ENCODE assay signal across 16 mouse cellular contexts in the genomic region with DNA sequence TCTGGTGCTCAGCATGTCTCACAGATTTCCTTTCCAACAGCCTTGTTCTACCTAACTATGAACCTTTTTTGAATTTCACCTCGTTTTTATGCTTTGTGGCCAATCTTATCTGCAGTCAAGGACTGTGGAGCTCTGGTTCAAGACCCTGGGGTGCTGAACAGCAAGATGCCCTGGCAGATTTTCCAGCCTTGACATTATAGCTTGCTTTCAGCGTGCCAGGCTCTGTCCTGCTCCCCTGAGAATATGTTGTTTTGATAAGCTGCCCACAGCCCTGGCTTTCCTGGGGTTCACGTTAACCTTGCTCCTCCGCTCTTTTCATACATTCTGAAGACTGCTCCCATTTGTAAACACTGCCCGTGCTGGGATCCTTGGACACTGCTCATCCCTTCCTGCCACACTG.
DNase-seq lines count a peak whose midpoint lies in the region; ATAC-seq lines count a peak whose summit lies in the region.
"Had no signal": no experiment of that assay in that cellular context is flagged by ENCODE, and none has a peak within 500 bp of the region (broad histone marks: within the 10 kb centered on the region; RNA-seq: fewer than 3 reads in every experiment).

No protein-coding gene starts in this region.

- no peak for DNase-seq in cerebellum, adult 11 months
- DNase-seq in ovary, postnatal 36 days (ENCODE audit: low spot score), result peak; percentile 27
- DNase-seq in ovary, postnatal 14 days (ENCODE audit: low spot score), result no peak
- DNase-seq in cerebellum, adult 8-10 months, result peak; percentile 28
- DNase-seq in right cerebral cortex, postnatal 4 days, result no peak
- no peak for DNase-seq in left cerebral cortex, postnatal 4 days
- no peak for DNase-seq in right cerebral cortex, postnatal 25 days
- DNase-seq: gastrocnemius, postnatal 25 days; heart, adult 2 months; kidney, adult 11 months; layer of hippocampus, adult 9-11 months; thymus, postnatal 25 days had no signal

- intact Hi-C loops in left cerebral cortex, postnatal 4 days (cut with DNase I), result loop anchor here (10.0 kb wide), 1 partner anchor 199 kb away; no protein-coding TSS in a partner anchor

- peak; percentile 57 for ATAC-seq in cerebellum, adult (ENCODE audit: insufficient number of reproducible peaks, low FRiP score, low TSS enrichment)
- ATAC-seq: CD4-positive, CD25-positive, alpha-beta regulatory T cell, adult 4 months; forebrain, embryonic 16.5 days; midbrain, embryonic 13.5 days had no signal

Comparison
In these comparisons a context has a peak if more than half of its experiments do, and no peak if none do; other contexts are left out.
1. DNase-seq: peak in ovary, postnatal 36 days (single experiment) and cerebellum, adult 8-10 months (single experiment); none in cerebellum, adult 11 months (single experiment), ovary, postnatal 14 days (single experiment), right cerebral cortex, postnatal 4 days (single experiment), left cerebral cortex, postnatal 4 days (single experiment) and right cerebral cortex, postnatal 25 days (single experiment).